In genomic region chrX:74254153-74254887, GRCm38 (mm10) we compare ENCODE assay signal across 8 mouse cellular contexts. TPM values are rescaled to one million over a fixed set of nuclear protein-coding genes. Genes with fewer than 3 reads are reported as not detected.
A peak's percentile ranks its signal among the peaks of the same experiment; 100 is the strongest.
DNase-seq lines count a peak whose midpoint lies in the region; ATAC-seq lines count a peak whose summit lies in the region.

Gene Emd (plus strand): TSS chrX:74254687.

- peak; percentile 95 for ATAC-seq in embryonic facial prominence, embryonic 13.5 days (ENCODE audit: insufficient number of reproducible peaks, insufficient read depth, low FRiP score, low TSS enrichment, low read depth)
- peak; percentile 96 for ATAC-seq in limb, embryonic 15.5 days (ENCODE audit: insufficient number of reproducible peaks, low FRiP score, low TSS enrichment, low read depth)

- H3K9ac ChIP-seq in embryonic facial prominence, embryonic 13.5 days: peak within 1 kb of the TSS; percentile 78
- peak within 1 kb of the TSS; percentile 61 for H3K9ac ChIP-seq in limb, embryonic 15.5 days

- peaks cover 21% of the 10 kb centered on the region for H3K36me3 ChIP-seq in embryonic facial prominence, embryonic 13.5 days
- peaks cover 13% of the 10 kb centered on the region for H3K36me3 ChIP-seq in limb, embryonic 15.5 days

- peak within 1 kb of the TSS; percentile 56 for H3K4me3 ChIP-seq in embryonic facial prominence, embryonic 13.5 days
- peak within 1 kb of the TSS; percentile 49 for H3K4me3 ChIP-seq in limb, embryonic 15.5 days

- peak; percentile 93 for DNase-seq in 3134 (ENCODE audit: extremely low read depth, insufficient read length, low spot score)
- peak; percentile 87 to 88 for DNase-seq in adrenal gland, postnatal 36 days
- peak; percentile 90 to 96 for DNase-seq in heart, adult 18-20 months
- DNase-seq in kidney, adult 8-10 months: peak; percentile 92 to 94
- peak; percentile 86 to 89 for DNase-seq in monocyte, adult 2 months (ENCODE audit: low read depth in 1 of 2, low spot score in 2 of 2)
- peak; percentile 93 for DNase-seq in spleen, postnatal 36 days (ENCODE audit: low spot score in 2 of 2)

- H3K9me3 ChIP-seq in embryonic facial prominence, embryonic 13.5 days: no peaks in the 10 kb centered on the region
- no peaks in the 10 kb centered on the region for H3K9me3 ChIP-seq in limb, embryonic 15.5 days

- H3K27me3 ChIP-seq in embryonic facial prominence, embryonic 13.5 days: no peaks in the 10 kb centered on the region
- H3K27me3 ChIP-seq in limb, embryonic 15.5 days: no peaks in the 10 kb centered on the region

- H3K4me1 ChIP-seq in embryonic facial prominence, embryonic 13.5 days: 0 out of 2 replicates have a peak, but pooled peaks cover 8% of the 10 kb centered on the region
- H3K4me1 ChIP-seq in limb, embryonic 15.5 days: peaks cover 9% of the 10 kb centered on the region; the same call in 1 of the 2 replicates

- WGBS in embryonic facial prominence, embryonic 13.5 days: 25% methylated on average over 39 of the region's 39 CpGs
- WGBS in limb, embryonic 15.5 days: 32% methylated on average over 39 of the region's 39 CpGs

- H3K27ac ChIP-seq in embryonic facial prominence, embryonic 13.5 days: peak within 1 kb of the TSS; percentile 90
- H3K27ac ChIP-seq in limb, embryonic 15.5 days: peak within 1 kb of the TSS; percentile 91

- H3K4me2 ChIP-seq in embryonic facial prominence, embryonic 13.5 days: peak within 1 kb of the TSS; percentile 66
- peak within 1 kb of the TSS; percentile 52 for H3K4me2 ChIP-seq in limb, embryonic 15.5 days

RNA-seq across cellular contexts. Expression of gene Emd, which starts in this region (rescaled TPM):
- 100 to 1,000 TPM in 1 of 2 experiments, 10 to 100 TPM in 1; 53.0 to 121 TPM for total RNA-seq in adrenal gland, postnatal 36 days (2021)
- polyA plus RNA-seq in embryonic facial prominence, embryonic 13.5 days (2015; fragmentation: Nextera tagmentation; extraction: Ambion mirVana): 28.9 and 31.6 TPM in 2 replicates
- 10 to 100 TPM; 31.0 to 35.2 TPM for total RNA-seq in heart, adult 18-20 months (2021)
- polyA plus RNA-seq in limb, embryonic 15.5 days (2015; fragmentation: Nextera tagmentation; extraction: Ambion mirVana): 24.8 and 29.0 TPM in 2 replicates

Comparison
In these comparisons a context has a peak if more than half of its experiments do, and no peak if none do; other contexts are left out.
1. Peak in every context shown above with its lines: DNase-seq, ATAC-seq, H3K4me3 ChIP-seq and H3K27ac ChIP-seq.